Mouse (Mus musculus): ENCODE data around the gene Desi1. TPM values are rescaled to one million over a fixed set of nuclear protein-coding genes. Genes with fewer than 3 reads are reported as not detected.

Desi1 gene
- total RNA-seq, 2 experiments from 2014 or later, result 8.3 to 26.3 TPM

- no peak for ATAC-seq (replicated peaks; ENCODE audit: poor library complexity, severe bottlenecking)
Measured at GRCm38 (mm10) chr15:81969173-81969572, 64.5 kb downstream of the Desi1 start.

DNA sequence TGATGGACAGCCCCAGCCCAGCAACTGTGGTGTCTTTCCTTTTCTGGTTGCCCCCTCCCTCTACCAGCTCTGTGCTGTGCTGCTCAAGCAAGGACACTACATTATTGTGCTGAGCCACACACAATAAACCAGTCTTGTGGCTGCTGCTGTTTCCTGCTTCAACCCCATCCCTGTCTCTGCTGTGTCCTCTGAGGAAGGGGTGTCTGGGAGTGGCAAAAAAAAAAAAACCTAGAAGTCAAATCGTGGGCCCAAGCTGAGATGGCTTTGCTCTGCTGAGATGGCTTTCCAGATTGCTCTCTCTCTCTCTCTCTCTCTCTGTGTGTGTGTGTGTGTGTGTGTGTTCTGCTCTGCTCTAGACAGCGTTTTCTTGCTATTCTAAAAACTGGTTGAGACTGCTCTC is 65.2 kb downstream of the Desi1 start:
- ATAC-seq (replicated peaks; ENCODE audit: poor library complexity, severe bottlenecking), result no peak

GRCm38 (mm10) chr15:81967821-81968220 is 65.8 kb downstream of the Desi1 start:
- ATAC-seq (replicated peaks; ENCODE audit: poor library complexity, severe bottlenecking), result no peak

GRCm38 (mm10) chr15:81966062-81966829 is 67.4 kb downstream of the Desi1 start:
- no peak for ATAC-seq (replicated peaks; ENCODE audit: poor library complexity, severe bottlenecking)

DNA sequence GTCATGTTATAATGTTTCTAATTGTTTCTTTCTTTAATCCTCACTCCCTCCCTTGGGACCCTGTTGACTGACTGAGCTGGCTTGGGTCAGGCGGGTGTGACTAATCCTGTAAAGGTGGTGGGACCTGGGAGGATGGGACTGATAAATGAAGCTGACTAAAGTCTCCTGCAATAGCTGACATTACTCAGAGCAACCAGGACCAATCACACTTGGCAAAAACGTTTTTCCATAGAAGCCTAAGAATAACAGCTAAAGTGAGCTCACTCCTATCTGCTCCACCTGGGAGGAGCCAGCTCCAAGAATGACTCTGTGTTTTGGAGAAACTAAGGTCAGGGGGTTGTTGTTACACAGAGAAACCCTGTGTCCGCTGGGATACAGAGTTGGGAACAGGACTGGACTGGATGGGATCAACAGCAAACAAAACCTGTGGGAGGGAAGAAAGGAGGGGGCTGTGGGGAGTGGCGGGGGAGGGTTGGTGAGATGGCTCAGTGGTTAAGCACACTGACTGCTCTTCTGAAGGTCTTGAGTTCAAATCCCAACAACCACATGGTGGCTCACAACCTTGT is 68.6 kb downstream of the Desi1 start:
- no peak for ATAC-seq (replicated peaks; ENCODE audit: poor library complexity, severe bottlenecking)

- no peak for ATAC-seq (replicated peaks; ENCODE audit: poor library complexity, severe bottlenecking)
Measured at GRCm38 (mm10) chr15:81964262-81964661, 69.4 kb downstream of the Desi1 start.

GRCm38 (mm10) chr15:81961078-81961451 is 72.6 kb downstream of the Desi1 start:
- no peak for ATAC-seq (replicated peaks; ENCODE audit: poor library complexity, severe bottlenecking)

GRCm38 (mm10) chr15:81960171-81961077 is 73.2 kb downstream of the Desi1 start, which contains the start of gene Pmm1:
Gene Pmm1, minus strand, starts transcription at chr15:81960930.
- peak; percentile 97 for ATAC-seq (replicated peaks; ENCODE audit: poor library complexity, severe bottlenecking)

- peak; percentile 23 for ATAC-seq (replicated peaks; ENCODE audit: poor library complexity, severe bottlenecking)
Measured at GRCm38 (mm10) chr15:81958906-81959305, 74.8 kb downstream of the Desi1 start.

- no peak for ATAC-seq (replicated peaks; ENCODE audit: poor library complexity, severe bottlenecking)
Measured at GRCm38 (mm10) chr15:81957598-81957997, 76.1 kb downstream of the Desi1 start.

DNA sequence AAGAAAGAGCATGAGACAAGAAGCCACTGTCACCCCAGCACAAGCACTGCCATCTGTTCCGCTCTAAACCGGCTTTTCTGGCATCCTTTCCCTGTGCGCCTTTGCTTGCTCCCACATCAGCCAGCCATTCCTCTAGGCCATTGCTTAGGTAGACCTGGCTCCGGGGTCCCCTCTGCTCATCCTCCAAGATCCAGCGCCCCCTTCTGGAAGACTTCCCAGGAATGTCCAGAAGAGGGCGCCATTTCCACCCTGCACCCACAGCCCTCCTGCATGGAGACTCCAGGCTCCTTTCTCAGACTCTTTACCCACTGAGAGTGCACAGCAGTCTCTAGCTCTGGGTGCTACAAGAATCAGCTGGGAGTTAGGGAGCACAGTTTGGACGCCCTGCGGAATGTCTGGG is 77.2 kb downstream of the Desi1 start:
- ATAC-seq (replicated peaks; ENCODE audit: poor library complexity, severe bottlenecking), result peak; percentile 16; the same call in 1 of the 2 replicates

DNA sequence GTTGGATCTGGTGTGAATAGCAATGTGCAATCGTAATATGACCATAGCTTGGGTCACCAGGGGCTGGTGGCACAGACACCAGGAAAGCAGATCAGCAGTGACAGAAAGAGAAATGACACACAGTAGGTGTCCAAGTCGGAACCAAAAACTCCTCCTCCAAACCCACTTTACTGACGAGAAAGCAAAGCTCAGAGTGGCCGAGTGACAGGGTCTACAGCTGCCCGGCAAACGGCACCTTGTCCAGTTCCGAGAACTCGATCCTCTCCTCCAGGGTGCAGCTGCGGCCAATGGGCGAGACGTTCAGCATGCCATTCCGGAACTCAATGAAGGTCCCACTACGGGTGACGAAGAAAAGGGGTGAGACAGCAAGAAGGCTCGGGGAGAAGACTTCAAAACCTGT is 78.2 kb downstream of the Desi1 start:
- ATAC-seq (replicated peaks; ENCODE audit: poor library complexity, severe bottlenecking), result no peak

DNA sequence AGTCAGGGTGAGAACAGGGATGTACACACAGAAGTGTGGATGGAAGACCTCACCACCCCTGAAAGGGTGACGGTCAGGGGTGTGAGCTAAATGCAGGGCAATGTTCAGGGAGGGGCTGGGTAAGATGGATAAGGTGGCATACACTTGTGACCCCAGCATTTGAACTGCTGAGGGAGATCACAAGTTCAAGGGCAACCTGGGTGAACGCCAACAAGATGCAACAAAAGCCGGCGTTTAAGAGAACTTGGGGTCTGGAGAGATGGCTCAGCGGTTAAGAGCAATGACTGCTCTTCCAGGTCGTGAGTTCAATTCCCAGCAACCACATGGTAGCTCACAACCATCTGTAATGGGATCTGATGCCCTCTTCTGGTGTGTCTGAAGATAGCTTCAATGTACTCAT is 78.9 kb downstream of the Desi1 start:
- ATAC-seq (replicated peaks; ENCODE audit: poor library complexity, severe bottlenecking), result no peak

GRCm38 (mm10) chr15:81954151-81954583 is 79.5 kb downstream of the Desi1 start:
- no peak for ATAC-seq (replicated peaks; ENCODE audit: poor library complexity, severe bottlenecking)

GRCm38 (mm10) chr15:81952310-81952709 is 81.4 kb downstream of the Desi1 start:
- no peak for ATAC-seq (replicated peaks; ENCODE audit: poor library complexity, severe bottlenecking)

- ATAC-seq (replicated peaks; ENCODE audit: poor library complexity, severe bottlenecking), result no peak
Measured at GRCm38 (mm10) chr15:81951159-81951558, 82.5 kb downstream of the Desi1 start.

DNA sequence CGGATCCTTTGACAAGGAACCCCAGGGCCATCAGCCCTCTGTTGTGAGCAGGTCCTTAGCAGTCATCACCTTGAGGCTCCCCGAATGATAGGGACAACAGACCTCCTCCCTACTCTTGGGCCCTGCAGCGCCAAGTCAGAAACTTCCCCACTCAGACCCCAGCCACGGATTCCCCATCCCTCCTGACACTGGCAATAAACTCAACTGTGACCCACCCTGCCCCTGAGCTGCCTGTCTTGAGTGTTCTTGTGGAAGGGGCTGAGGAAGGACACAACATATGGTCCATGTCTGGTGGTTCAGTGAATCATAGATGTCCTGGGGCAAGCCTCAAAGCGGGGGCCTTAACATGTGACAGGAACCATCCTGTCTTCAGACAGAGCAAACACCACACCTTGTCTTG is 82.9 kb downstream of the Desi1 start:
- no peak for ATAC-seq (replicated peaks; ENCODE audit: poor library complexity, severe bottlenecking)

GRCm38 (mm10) chr15:81949476-81950131 is 84.1 kb downstream of the Desi1 start:
- no peak for ATAC-seq (replicated peaks; ENCODE audit: poor library complexity, severe bottlenecking)

DNA sequence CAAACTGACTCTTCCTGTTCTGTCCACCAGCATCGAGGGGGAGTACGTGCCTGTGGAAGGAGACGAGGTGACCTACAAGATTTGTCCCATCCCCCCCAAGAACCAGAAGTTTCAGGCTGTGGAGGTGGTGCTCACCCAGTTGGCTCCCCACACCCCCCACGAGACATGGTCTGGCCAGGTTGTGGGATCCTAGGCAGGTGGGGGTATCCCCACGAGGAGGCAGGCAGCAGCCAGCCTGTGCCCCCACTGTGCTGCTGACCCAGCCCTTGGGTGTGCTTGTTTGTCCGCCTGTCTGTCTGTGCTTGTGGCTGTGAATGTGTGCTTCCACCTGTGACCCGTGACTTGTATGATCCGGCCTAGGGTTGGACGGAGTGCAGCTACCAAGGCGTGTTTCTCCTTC is 84.6 kb downstream of the Desi1 start:
- ATAC-seq (replicated peaks; ENCODE audit: poor library complexity, severe bottlenecking), result no peak

GRCm38 (mm10) chr15:81943176-81943749 is 90.4 kb downstream of the Desi1 start:
- no peak for ATAC-seq (replicated peaks; ENCODE audit: poor library complexity, severe bottlenecking)
